Mouse (Mus musculus) embryonic facial prominence, embryonic 11.5 days (tissue): ENCODE measurements around the gene Unc50. TPM values are rescaled to one million over a fixed set of nuclear protein-coding genes. Genes with fewer than 3 reads are reported as not detected.

ENCODE experiments used
- ATAC-seq: fragments of 200-750 bp; cut with Nextera tagmentation; replicated peaks from 2 replicates; pipeline ENCODE4 v1.8.0; 2017; ENCODE audit warnings: low read depth; ENCODE audit not compliant: insufficient number of reproducible peaks, low FRiP score, low TSS enrichment
- DNase-seq: peaks from one replicate; pipeline ENCODE4 v3.0.0-alpha.2; 2015; ENCODE audit warnings: low spot score
- H3K27ac ChIP-seq: fragments of 300-500 bp; sonication (generic); replicated peaks from 2 replicates; pipeline ENCODE4 v1.5.1; 2014; ENCODE audit warnings: mild to moderate bottlenecking, low read depth, low read length, control low read depth
- H3K27me3 ChIP-seq: fragments of 300-500 bp; sonication (generic); 2 replicates; pipeline ENCODE4 v1.6.1; 2014; ENCODE audit warnings: mild to moderate bottlenecking, low read length, moderate library complexity, mixed read lengths; ENCODE audit not compliant: control insufficient read depth, insufficient read depth
- H3K36me3 ChIP-seq: fragments of 300-500 bp; sonication (generic); replicated peaks from 2 replicates; pipeline ENCODE4 v1.6.1; 2014; ENCODE audit warnings: low read depth, mild to moderate bottlenecking, low read length, moderate library complexity, mixed read lengths; ENCODE audit not compliant: control insufficient read depth, insufficient read depth
- H3K4me1 ChIP-seq: fragments of 300-500 bp; sonication (generic); 2 replicates; pipeline ENCODE4 v1.6.1; 2014; ENCODE audit warnings: low read length, mixed read lengths; ENCODE audit not compliant: control insufficient read depth, insufficient read depth
- H3K4me2 ChIP-seq: fragments of 300-500 bp; sonication (generic); 2 replicates; pipeline ENCODE4 v1.6.1; 2014; ENCODE audit warnings: low read depth, mild to moderate bottlenecking, control low read depth, low read length, moderate library complexity
- H3K4me3 ChIP-seq: fragments of 300-500 bp; sonication (generic); 2 replicates; pipeline ENCODE4 v1.5.1; 2014; ENCODE audit warnings: low read depth, low read length, control low read depth
- H3K9ac ChIP-seq: fragments of 300-500 bp; sonication (generic); replicated peaks from 2 replicates; pipeline ENCODE4 v1.6.1; 2014; ENCODE audit warnings: mild to moderate bottlenecking, control low read depth, low read length
- H3K9me3 ChIP-seq: fragments of 300-500 bp; sonication (generic); replicated peaks from 2 replicates; pipeline ENCODE4 v1.6.1; 2016; ENCODE audit warnings: mild to moderate bottlenecking, low read length, inconsistent platforms, mixed read lengths; ENCODE audit not compliant: control insufficient read depth
- WGBS: fragments of 180-500 bp; shearing (Covaris S2); extraction: QIAGEN DNeasy Blood & Tissue Kit; methylation state at CpG from one replicate; pipeline ENCODE4 v1.1.7; 2014; 5-methylcytosine and 5-hydroxymethylcytosine counted together
- polyA plus RNA-seq: library from polyadenylated mRNA; unstranded; fragments of >200 nt; fragmentation: Nextera tagmentation; extraction: Ambion mirVana; gene quantifications from 2 replicates; pipeline ENCODE4 v1.2.1, GENCODE M21; 2014

Gene Unc50
- polyA plus RNA-seq, 1 experiment from 2014 or later: 122 TPM

DNA sequence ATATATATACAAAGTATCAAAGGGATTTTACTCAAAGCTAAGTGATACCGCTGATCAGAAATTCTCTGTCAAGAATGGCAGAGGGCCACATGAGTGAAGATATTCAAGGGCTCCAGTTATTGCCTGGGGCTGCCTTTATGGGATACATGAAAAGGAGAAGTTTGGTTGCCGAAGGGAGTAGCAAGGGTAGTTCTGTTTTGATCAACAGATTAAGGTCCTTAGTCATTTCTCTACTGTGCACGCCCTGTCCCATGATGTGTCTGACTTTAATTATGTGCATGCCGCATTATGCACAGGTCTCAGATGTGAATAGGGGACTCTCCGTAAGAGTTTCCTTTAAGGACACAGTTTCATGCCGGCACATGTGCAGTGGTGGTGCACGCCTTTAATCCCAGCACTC lies 27.6 kb downstream of the Unc50 start:
- no peak overlapping the region for H3K9ac ChIP-seq
- 81% methylated on average over 7 of the region's 7 CpGs for WGBS
- ATAC-seq: no peak

DNA sequence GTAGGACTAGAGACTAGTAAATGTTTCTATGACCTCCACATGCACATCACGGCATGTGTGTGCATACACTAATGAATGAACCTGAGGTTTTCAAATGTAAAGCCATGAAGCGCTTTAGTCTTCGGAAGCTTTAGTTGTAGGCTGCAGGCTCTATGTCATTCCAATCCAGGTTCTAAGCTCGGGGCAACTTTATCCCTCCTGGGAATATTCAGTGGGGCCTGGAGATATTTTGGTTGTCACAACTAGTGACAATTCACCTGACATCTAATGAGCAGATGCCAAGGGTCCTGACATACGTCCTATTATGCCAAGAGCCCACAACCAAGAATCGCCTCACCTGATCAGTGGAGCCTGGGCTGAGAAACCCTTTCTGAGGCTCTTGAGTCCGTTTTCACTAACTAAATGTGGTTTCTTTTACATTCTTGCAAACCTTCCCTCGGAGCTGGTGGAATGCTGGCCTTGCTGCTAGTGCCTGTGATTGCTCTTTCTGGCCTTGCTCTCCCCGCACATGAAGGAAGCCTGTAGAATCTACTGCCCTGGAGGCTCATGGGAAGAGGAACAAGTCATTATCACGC lies 35.0 kb downstream of the Unc50 start:
- no peak overlapping the region for H3K27ac ChIP-seq
- 82% methylated on average over 10 of the region's 10 CpGs for WGBS
- H3K9me3 ChIP-seq: no peaks in the 10 kb centered on the region
- DNase-seq (no peak), ATAC-seq (no peak)
- H3K4me3 ChIP-seq: no peak overlapping the region
- no peaks in the 10 kb centered on the region for H3K36me3 ChIP-seq
- H3K4me2 ChIP-seq: no peak overlapping the region
- H3K4me1 ChIP-seq: no peaks in the 10 kb centered on the region
- no peaks in the 10 kb centered on the region for H3K27me3 ChIP-seq
- H3K9ac ChIP-seq: no peak overlapping the region

More for the DNA sequence above, 27.6 kb downstream of the Unc50 start:
- no peaks in the 10 kb centered on the region for H3K4me1 ChIP-seq
- H3K27me3 ChIP-seq: no peaks in the 10 kb centered on the region
- H3K9me3 ChIP-seq: no peaks in the 10 kb centered on the region
- no peak overlapping the region for H3K4me2 ChIP-seq
- H3K4me3 ChIP-seq: no peak overlapping the region
- H3K36me3 ChIP-seq: no peaks in the 10 kb centered on the region
- no peak overlapping the region for H3K27ac ChIP-seq
- no peak for DNase-seq

DNA sequence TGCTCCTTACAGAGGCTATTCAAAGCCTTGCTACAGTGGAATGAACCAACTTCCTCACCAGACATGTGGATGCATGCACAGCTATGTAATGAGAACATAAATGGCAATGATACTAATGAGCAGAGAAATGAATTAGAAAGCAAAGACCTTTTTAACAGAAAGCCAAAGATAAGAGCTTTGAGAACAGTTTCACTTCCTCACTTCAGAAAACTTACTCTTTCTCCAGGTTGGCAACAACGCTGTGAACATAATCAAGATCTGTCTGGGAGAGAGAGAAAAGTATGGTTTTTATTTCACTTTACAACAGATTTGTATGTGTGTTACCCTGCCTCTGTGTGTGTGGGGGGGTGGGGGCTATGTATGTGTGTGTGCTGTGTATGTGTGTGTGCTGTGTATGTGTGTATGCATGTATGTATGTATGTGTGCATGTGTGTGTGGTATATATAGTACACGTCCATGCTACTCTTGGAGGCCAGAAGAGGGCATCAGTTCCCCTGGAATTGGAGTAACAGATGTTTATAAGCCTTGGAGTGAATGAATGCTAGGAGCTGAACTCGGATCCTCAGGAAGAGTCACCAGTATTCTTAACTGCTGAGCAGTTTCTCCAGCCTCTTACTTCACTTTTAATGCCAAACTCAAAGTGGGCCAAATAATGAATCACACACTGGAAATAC lies 36.5 kb downstream of the Unc50 start:
- Histone ChIP-seq H3K9ac (no peak overlapping the region), H3K36me3 (no peaks in the 10 kb centered on the region), H3K4me2 (no peak overlapping the region), H3K27ac (no peak overlapping the region), H3K4me1 (no peaks in the 10 kb centered on the region), H3K4me3 (no peak overlapping the region), H3K27me3 (no peaks in the 10 kb centered on the region), H3K9me3 (no peaks in the 10 kb centered on the region)
- WGBS: 86% methylated on average over 3 of the region's 3 CpGs
- no peak for DNase-seq
- ATAC-seq: no peak

DNA sequence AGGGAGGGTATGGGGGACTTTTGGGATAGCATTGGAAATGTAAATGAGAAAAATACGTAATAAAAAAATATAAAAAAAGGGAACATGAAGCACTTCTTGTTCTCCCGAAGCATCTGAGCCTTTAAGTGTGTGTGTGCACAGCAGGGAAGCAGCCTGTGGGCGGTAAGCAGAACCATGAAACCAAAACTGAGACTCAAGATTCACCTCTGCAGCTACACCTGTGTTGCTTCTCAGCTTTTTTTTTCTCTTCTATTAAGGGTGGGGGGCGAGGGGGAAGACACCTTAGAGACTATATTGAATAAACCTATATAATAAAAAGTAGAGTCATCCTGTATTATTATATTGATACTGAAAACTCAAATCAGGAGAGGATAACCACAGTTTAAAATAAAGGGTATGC lies 37.9 kb downstream of the Unc50 start:
- Histone ChIP-seq H3K27ac (no peak overlapping the region), H3K4me3 (no peak overlapping the region), H3K36me3 (no peaks in the 10 kb centered on the region), H3K27me3 (no peaks in the 10 kb centered on the region), H3K9me3 (no peaks in the 10 kb centered on the region), H3K4me2 (no peak overlapping the region), H3K9ac (no peak overlapping the region), H3K4me1 (no peaks in the 10 kb centered on the region)
- ATAC-seq (no peak), DNase-seq (no peak)
- 91% methylated on average over 4 of the region's 4 CpGs for whole genome bisulfite sequencing

DNA sequence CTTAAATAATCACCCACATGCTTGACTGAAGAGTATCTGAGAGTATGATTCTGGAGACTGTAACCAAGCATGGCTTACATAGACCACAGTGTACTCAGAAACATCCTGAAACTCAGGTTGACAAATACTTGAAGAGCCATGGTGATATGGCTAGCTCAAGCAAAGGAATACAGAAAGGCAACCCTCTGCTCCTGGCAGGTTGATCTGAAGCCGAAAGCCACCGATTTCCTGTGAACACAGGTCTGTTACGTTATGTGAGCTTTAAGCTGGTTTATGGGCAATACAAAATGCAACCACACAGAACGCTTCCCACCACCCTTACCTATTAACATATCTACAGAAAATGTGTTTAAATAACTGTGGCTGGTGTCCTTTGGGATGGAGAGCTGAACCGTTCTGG lies 39.1 kb downstream of the Unc50 start:
- no peaks in the 10 kb centered on the region for H3K36me3 ChIP-seq
- 91% methylated on average over 5 of the region's 5 CpGs for WGBS
- no peaks in the 10 kb centered on the region for H3K9me3 ChIP-seq
- no peak overlapping the region for H3K4me2 ChIP-seq
- H3K27me3 ChIP-seq: no peaks in the 10 kb centered on the region
- no peak overlapping the region for H3K27ac ChIP-seq
- no peaks in the 10 kb centered on the region for H3K4me1 ChIP-seq
- ATAC-seq: no peak
- DNase-seq: no peak
- no peak overlapping the region for H3K9ac ChIP-seq
- H3K4me3 ChIP-seq: no peak overlapping the region

DNA sequence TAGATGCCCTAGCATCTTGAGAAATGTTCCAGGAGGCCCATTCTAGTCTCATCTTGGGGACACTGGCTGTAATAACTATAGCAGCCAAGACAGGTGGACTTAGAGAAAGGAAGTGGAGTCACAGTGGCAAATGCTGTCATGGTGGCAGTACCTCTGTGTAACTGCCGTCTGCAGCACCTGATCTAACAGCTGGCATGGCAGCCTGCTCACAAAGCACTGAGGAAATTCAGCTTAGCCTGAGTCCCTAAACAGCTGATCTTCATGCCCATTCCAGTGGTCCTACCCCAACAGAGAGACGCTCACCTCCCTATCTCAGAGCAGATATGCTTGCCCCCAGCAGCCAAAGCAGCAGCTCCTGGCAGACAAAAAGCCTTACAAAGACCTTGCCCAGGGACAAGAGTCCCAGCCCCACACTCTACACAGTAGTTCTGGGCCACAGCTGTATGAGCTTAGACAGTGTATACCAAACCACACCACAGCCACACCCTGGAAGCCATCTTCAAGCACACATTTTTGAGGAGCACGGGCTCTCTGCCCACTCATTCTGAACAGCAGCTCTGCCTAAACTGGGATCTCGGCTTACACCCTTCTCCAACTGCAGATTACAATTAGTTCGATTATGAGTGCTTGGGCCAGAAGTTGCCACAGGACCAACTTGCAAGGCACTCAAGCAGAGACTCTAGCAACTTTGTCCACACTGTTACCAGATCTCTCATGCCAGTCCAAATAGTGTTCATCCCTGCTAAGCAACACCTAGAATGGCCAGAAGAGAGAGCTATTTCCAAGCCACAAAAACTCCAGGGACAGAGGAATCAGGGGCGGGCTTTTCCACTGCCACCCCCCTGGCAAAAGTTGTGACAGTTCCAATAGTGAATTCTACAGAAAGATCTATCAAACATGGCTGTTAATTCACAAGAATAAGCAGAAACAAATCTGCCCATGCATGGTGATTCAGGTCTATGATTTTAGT lies 41.5 kb downstream of the Unc50 start:
- H3K36me3 ChIP-seq: no peaks in the 10 kb centered on the region
- 75% methylated on average over 6 of the region's 6 CpGs for WGBS
- no peaks in the 10 kb centered on the region for H3K27me3 ChIP-seq
- no peak overlapping the region for H3K9ac ChIP-seq
- no peak for ATAC-seq
- no peaks in the 10 kb centered on the region for H3K9me3 ChIP-seq
- no peak overlapping the region for H3K4me3 ChIP-seq
- no peak overlapping the region for H3K27ac ChIP-seq
- no peak for DNase-seq
- H3K4me2 ChIP-seq: no peak overlapping the region
- no peaks in the 10 kb centered on the region for H3K4me1 ChIP-seq

DNA sequence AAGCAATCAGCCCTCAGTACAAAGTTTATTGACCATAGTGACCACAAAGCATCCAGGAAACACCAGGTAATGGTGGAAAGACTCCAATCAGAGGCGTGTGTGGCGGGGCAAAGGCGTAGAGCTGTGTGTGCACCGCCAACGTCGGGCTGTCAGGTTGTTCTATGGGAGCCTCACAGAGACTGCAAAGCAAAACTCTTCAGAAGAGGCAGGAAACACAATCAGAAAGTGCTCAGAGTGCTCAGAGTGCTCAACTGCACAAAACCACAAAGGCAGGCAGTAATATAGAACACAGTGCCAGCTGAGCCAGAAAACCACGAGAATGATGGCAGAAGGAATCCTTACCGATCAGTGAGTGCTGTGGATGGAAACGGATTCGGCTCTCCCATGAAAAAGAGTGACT lies 43.3 kb downstream of the Unc50 start:
- H3K27ac ChIP-seq: no peak overlapping the region
- H3K36me3 ChIP-seq: no peaks in the 10 kb centered on the region
- DNase-seq (no peak), ATAC-seq (no peak)
- H3K4me3 ChIP-seq: no peak overlapping the region
- H3K9me3 ChIP-seq: no peaks in the 10 kb centered on the region
- WGBS: 87% methylated on average over 10 of the region's 10 CpGs
- H3K4me1 ChIP-seq: no peaks in the 10 kb centered on the region
- H3K4me2 ChIP-seq: no peak overlapping the region
- H3K9ac ChIP-seq: no peak overlapping the region
- no peaks in the 10 kb centered on the region for H3K27me3 ChIP-seq

DNA sequence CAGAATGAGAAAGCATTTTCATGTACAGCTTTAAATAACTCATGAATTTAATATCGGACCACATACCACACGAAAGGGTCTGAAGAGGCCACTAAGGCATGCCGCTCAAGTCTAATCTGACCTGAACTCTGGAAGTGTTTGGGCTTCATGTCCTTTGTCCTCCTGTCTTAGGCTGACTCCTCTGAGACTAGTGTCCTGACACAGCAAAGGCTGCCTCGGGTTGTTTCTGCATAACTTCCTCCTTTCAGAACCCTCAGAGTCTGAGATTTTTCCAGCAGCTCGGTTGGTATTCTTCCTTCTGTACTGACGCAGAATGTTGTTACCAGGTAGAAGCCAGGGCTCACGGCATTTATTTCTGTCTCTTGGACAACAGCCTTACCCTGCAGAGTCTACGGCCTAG lies 44.1 kb downstream of the Unc50 start:
- H3K4me3 ChIP-seq: no peak overlapping the region
- no peak overlapping the region for H3K4me2 ChIP-seq
- no peaks in the 10 kb centered on the region for H3K9me3 ChIP-seq
- H3K27me3 ChIP-seq: no peaks in the 10 kb centered on the region
- no peaks in the 10 kb centered on the region for H3K36me3 ChIP-seq
- no peak for DNase-seq
- H3K4me1 ChIP-seq: no peaks in the 10 kb centered on the region
- H3K27ac ChIP-seq: no peak overlapping the region
- H3K9ac ChIP-seq: no peak overlapping the region
- no peak for ATAC-seq
- 82% methylated on average over 8 of the region's 8 CpGs for WGBS
